Mouse (Mus musculus) brain, embryonic 14.5 days (tissue): ENCODE data around the gene Brk1.
A peak's percentile ranks its signal among the peaks of the same experiment; 100 is the strongest.

Experiments
- CTCF ChIP-seq: fragments of 200-500 bp; IDR thresholded peaks from 2 replicates; pipeline ENCODE4 v1.5.1; 2012; ENCODE audit warnings: inconsistent platforms, mild to moderate bottlenecking, moderate library complexity, borderline replicate concordance; ENCODE audit not compliant: insufficient read depth, insufficient read length; ENCODE audit errors: extremely low read depth
- POLR2A ChIP-seq: fragments of 200-500 bp; IDR thresholded peaks from 2 replicates; pipeline ENCODE4 v1.6.1; 2012; ENCODE audit warnings: mild to moderate bottlenecking, inconsistent platforms, borderline replicate concordance; ENCODE audit not compliant: poor library complexity, insufficient read depth, insufficient read length, severe bottlenecking; ENCODE audit errors: extremely low read depth

GRCm38 (mm10) chr6:113623941-113624751 is 19.6 kb downstream of the Brk1 start, which contains the start of gene Vhl:
- TF ChIP-seq POLR2A (peak; percentile 65; the same call in 1 of the 2 replicates), CTCF (no peak)
